Mouse (Mus musculus) WW6 (cell line): ENCODE measurements at regions not wholly inside any gene's neighbourhood (a gene's known extent, or its start where the extent isn't known, plus 50 kb on each side); places are given as distances from the start of the nearest gene placed in this dataset.
A peak's percentile ranks its signal among the peaks of the same experiment; 100 is the strongest.

ENCODE experiments used
- DNase-seq: peaks from one replicate; pipeline ENCODE4 v3.0.0-alpha.2; 2013; ENCODE audit warnings: low read depth, low spot score

DNA sequence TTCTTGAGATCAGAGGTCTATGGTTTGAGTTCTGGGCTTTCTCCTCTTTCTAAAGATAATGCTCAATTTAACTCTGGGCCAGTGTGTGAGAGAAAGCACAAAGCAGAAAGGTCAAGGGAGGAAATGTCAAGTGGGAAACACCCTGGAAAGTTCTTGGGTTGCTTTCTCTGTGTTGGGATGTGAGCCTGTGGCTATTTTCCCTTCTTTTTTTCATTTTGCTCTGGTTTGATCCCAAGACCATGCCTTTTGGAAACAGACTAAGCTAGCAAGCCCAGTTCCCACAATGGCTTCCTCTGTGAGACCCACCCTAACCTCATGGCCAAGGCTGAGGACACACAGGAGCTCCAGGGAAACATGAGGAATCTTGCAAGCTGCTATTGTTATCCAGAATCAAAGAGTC, 216.4 kb upstream of the F930015N05Rik start:
- no peak for DNase-seq

DNA sequence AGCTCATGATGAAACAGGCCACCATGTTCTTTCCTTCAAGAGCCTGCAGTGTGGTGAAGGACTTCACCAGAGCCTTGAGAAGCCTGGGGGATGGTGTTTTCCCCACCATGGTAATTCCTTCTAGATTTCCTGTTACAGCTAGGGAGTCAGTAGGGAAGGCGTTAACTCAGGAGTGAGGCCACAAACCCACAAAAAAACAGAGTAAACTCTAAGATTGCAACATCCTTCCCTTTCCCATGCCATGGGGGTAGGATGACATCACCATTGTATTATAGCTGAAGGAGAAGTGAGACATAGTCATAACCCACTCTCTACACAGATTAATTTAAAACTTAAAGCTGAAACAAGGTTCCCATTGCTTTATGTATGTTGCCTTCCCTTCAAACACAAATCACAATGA, 218.7 kb upstream of the F930015N05Rik start:
- DNase-seq: no peak

DNA sequence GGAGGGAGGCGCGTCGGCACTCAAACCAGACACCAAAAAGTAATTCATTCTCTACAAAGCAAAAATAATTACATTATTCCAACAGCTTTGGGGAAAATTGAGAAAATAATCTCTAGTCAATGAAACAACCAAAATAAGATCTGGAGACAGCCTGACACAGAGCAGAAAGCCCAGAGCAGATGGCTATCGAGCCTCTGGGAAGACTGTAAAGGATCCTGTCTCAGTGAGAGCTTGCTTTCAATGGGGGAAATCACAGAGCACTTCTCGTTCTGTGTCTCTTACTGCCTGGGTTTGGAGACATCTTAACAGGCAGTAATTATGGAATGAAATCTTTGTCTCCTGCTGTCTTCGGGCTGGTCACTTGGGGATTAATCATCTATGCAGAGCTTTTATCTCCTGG, 226.7 kb upstream of the F930015N05Rik start:
- no peak for DNase-seq

DNA sequence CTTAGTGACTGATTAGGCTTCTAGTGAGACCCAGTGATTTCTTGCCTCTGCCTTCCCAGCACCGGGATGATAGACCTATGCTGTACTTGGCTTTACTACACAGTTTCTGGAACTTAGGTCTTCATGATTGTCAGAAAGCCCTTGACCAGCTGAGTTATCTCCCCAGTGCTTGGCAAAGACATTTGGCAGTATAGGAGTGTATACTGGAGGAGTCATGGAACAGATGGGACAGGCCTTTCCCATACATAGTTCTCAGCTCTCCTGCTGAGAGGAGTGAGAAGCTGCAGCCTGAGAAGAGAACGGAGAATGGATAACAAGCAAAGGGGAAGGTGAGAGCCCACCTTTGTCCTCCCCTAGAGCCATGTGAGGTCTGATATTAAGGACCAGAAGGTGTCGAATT, 230.6 kb upstream of the F930015N05Rik start:
- DNase-seq: no peak

DNA sequence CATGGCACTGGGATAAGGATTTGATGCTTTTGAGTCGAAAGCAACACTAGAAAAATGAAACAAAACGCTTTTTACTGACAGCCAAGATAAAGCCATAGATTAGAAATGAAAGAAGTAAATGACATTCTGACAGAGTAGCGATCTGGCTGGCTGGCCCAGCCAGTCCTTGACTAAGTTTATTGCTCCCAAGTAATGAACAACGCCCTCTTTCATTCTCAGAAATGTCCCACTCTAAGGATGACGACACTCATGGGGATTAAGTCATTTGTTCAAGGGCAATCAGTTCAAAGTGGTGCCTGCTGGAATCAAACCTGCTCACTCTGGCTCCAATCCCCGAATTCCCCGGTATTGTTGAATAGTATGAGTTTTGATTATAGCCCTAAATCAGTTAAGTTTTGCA, 231.1 kb upstream of the F930015N05Rik start:
- DNase-seq: peak; percentile 20

DNA sequence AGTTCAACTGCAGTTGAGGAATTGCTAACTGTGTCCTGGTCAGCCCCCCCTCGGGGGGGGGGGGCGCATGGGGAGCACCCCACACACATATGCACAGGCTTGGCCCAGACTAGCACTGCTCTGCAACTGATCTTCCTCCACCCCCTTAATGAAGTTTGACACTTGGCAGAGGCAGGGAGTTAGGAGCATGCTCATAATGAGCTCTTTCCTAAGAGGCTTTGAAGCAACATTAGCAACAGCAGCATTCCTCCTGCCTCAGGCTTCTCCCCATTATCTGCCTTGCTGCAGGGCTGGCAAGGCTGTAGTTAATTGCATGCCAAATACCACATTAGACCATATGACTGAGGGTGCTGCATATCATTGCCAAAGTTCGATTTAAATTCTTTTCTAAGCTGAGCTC, 235.4 kb upstream of the F930015N05Rik start:
- DNase-seq: no peak

DNA sequence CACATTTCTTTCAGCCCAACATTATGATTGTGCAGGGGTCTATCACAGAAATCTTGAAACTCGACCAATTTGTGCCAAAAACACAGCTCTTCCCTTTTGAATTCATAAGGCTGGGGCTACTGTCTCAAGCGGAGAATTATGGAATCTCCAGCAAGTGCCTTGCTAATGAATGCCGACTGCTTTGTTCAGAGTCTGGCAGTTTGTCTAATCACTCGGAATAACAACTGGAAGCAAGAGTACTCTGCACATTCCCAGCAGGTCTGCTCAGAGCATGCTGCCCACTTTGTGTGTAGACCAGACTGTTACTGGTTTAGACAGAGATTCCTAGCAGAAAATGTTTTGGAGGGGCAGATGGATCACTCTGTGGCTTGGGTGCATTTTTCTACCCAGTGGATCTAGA, 237.1 kb upstream of the F930015N05Rik start:
- DNase-seq: no peak

DNA sequence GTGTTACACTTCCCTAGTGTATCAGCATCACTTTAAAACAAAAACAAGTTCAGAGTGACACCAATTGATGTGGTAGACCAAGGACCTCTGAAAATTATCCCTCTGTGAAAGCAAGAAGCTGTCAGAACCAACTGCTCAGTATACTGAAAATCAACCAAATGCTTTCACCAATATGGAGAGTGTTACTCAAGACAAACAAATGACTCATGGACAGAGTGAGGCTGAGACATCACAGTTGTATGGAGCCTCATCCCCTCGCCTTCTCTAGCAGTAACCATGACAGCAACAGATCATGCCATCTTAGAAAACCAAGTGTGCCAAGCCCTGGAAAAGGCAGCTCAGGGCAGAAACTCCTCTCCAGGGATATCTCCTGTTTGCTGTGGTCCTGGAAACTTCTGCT, 267.3 kb upstream of the F930015N05Rik start:
- DNase-seq: no peak

DNA sequence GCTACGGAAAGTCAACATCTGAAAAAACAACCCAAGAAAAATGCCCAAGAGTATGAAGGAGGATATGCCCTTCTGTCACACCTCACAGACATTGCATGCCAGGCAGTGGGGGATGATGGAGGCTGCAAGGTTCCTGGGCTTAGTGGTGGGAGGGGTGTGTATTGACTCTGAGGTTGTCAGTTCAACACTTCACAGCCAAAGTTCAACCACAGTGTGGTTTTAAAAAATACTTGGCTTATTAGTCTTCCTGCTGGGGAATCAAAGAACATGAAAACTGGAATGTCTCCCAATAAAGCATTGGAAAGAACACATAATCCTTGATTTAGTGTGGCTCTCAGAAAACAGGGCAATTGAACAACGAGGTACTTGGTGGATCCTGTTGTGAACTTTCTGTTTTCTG, 267.0 kb upstream of the Elac2 start:
- DNase-seq: no peak

DNA sequence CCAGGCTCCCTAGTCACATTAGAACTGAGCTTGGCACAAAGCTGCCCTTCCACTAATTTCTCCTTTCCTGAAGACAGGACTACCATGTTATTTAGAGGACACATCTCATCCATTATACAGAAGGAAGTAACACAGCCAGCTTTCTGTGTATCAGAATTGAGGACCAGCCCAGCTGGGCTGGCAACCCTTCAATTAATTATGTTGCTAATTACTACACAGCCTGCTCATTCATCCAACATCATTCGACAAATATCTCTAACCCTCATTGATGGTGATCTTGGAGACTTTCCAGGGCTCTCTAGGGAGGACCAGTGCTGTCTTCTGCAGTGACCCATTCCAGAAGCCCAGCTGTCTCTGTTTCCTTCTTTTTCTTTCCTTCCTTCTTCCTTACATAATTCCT, 263.7 kb upstream of the Elac2 start:
- no peak for DNase-seq

DNA sequence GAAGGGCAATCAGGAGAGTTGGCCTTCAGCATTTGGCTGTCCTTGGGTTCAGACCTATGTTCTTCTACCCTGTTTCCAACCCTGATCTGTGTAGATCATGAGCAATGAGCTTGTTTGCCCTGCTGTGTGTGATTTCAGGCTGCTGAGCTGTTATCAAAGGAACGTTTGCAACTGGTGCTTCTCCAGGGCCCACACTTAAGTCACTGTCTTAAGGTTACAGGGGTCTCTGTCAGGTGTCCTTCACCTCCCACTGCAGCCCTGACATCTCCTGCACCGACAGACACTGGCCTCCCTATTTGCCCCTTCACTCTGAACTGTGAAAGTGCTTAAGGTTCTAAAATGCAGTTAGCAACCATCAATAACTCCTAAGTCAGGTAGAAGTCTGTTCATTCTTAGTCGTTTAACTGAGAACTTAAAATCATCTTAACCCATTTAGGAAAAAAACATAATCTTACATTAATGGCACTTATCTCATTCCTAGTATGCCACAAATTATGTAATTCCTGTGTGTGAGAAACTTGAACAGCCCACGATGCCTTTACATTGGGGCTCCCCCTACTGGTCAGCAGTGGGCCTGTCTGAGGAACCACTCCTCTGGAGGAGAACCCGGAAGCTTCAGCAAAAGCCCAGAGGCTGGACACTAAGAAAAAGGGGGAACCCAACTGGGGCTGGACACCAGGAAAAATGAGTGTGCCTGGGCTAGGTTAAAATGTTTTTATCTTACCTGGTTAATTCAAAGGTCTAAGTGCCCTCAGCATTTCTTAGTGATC, 260.3 kb upstream of the Elac2 start:
- DNase-seq: peak; percentile 40

DNA sequence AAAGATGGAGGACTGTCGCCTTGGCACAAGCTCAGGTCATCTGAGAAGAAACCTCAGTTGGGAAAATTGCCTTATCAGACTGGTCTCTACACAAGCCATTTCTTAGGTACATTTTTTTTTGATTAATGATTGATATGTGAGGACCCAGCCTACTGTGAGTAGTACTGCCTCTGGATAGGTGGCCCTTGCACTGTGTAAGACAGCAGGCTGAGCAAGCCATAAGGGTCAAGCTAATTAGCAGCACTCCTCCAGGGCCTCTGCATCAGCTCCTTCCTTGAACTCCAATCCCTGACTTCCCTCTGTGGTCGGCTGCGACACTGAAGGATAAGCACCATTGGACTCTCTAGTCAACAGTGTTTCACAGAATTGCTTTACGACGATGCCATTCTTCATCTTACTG, 252.6 kb upstream of the Elac2 start:
- no peak for DNase-seq

DNA sequence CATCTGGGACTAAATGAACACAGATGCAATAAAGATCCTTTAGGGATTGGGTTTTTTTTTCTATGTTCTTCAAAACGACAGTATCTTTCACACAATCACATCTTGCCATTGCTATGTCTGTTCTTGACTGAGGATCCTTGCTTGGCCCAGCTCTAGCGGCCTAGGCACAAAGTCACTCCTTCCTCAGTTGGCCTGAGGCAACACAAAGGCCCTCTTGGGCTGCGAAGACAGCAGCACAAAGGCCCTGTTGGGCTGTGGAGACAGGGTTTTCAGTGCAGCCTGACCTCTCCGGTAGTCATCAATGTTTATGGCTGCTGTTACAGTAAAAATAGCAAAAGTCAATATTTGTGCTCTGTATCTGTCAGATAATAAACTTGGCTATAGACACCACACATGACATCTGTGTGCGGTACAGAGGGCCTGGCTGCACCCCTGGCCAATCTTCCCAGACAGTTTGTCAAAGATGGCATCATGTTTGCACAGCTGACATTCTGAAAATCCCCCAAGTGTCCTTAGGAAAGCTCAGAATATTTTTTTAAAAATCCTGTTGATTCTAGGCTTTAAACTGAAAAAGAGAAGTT, 250.9 kb upstream of the Elac2 start:
- DNase-seq: no peak

DNA sequence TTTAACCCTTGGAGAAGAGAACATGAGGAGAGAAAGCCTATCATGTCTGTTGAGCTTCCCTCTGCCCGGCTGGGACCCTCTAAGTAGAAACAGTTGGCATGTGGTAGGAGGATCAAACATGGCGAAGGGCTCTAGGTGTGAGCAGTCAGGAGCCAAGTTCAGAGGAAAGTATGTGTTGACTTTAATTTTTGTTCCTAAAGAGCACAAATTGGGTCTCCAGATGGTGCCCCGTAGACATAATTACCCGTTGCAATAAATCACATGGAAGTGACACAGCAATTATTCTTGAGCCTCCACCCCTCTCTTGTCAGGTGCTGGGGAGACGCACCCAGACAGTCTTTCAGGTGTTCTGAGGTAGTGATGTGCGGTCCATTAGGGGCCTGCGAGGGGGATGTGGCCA, 239.9 kb upstream of the Elac2 start:
- DNase-seq: no peak

DNA sequence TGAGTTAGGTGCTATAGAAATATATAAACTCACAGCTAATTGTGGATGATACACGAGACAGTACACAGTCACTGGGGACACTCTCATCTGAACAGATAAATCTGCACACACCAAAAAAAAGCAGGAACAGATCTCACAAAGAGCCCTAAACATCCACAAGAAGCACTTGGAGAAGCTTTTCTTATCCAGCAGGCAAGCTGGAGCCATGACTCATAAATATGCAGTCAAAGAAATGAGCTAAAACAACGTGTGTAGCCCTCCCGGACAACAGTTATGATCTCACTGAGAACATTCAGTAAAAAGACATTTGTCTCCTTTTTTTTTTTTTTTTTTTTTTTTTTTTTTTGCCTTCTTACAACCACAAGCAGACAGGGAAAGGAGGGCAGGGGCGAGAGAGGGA, 235.1 kb upstream of the Elac2 start:
- DNase-seq: no peak

DNA sequence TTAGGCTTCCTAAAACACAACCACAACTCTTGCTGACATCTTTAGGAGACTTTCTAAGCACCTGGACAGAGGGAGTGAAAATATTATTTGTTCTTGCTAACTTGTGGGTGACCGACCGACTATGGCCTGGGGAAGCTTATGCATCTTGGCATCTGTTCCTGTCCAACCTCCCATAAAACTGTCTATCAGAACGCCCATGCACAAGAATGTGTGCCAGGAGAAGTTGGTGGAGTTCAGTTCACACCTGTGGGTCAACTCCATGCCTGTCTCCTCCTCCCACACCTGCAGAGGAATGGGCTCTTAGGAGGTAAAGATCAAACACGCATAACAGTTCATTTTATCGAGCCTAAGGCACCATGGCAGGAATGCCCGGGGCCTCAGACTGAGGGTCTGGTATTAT, 232.7 kb upstream of the Elac2 start:
- no peak for DNase-seq

DNA sequence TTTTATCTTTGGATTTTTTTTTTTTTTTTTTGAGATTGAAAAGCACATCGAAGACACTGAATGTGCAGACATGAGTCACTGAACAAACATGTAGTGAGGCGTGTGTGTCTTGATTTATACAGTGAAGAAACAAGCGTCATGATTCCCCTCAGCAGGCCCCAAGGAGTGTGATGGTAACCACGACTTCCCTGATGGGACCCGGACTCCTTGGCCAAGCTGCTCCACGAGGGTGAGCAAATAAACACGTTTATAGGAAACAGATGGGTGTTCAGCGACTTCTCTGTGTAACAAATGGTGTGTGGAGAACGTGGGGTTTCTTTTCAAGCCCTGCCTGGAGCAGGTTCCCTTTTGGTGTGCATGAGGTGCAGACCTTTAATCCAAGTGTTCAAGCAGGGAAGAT, 228.9 kb upstream of the Elac2 start:
- DNase-seq: no peak

DNA sequence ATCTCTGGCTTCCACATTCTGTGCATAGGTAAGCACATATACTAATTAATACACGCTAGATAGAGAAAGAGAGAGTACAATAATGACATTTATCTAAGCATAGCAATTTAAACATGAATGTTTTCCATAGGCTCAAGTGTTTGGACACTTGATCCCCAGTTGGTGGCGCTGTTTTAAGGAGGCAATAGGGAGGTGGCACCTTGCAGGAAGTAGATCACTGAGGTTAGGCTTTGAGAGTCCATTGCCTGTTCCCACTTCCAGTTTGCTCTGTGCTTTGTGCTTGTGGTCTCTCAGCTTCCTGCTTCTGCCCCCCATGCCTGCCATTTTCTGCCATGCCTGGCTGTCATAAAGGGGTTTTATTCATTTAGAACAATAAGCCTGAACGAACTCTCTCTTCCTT, 226.5 kb upstream of the Elac2 start:
- peak; percentile 9 for DNase-seq

DNA sequence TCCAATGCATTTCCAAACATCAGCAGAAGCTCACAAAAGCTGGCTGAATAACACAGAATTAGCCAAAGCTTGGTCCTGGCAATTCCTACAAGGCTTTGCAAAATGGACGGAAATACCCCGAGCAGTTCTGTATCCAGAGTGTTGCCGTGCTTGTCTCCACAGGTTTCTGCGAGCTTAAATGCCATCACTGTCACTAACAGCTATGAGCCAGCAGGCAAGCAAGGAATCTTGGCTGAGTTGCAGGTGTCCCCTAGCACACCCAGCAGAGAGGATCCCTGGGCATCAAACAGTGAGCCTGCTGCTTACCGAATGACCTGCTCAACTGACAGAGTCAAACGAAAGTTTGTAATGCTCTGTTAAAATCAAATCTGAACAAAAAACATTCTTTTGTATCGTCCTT, 226.0 kb upstream of the Elac2 start:
- no peak for DNase-seq

DNA sequence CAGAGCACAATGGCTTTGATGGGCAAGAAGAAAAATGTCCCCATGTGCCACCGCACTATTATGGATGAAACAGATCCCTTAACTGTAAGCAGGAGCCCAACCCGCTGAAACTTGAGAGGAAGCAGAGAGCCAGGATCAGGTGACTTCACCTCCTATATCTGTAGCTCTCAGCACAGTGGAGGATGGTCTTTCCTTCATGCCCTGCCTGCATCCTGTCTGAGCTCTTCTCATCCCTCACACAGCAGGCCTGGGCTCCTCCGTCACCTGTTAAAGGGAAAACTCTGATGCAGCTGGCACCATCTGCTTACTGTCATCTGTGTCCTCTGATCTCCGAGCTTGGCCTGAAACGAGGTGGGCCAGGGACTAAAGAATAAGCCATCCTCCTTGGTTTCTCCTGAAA, 224.8 kb upstream of the Elac2 start:
- no peak for DNase-seq

DNA sequence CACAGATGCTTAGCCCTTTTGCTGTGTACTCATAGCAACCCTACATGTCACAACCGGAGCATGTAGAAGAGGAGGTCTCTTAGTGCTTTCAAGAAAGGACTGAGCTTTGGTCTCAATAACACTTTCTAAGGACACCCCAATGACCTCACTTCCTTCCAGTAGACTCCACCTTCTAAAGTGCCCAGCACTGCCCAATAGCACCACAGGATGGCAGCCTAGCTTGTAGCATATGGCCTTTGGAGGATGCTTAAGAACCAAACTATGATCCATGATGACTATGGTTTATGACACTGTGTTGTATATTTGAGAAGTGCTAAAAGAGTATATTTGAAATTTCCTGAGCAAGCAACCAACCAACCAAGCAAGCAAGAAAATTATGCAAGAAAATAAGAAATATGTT, 223.3 kb upstream of the Elac2 start:
- no peak for DNase-seq

DNA sequence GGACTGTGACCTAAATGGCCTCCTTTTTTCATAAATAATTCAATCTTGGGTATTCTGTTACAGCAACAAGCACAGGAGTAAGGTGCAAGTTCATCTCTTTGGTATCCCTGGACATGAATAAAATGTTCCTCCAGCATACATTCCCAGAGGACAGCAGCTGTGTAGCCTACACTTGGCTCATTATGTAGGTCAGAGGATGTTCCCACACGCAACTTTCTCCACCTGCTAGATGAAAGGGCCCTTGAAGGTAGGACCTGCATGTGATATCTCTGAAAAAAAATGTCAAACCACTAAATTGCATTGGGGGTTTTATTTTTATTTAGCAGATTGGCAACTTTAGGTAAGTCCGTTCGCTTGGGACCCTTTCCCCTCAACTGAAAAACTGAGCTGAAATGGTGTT, 218.2 kb upstream of the Elac2 start:
- no peak for DNase-seq

DNA sequence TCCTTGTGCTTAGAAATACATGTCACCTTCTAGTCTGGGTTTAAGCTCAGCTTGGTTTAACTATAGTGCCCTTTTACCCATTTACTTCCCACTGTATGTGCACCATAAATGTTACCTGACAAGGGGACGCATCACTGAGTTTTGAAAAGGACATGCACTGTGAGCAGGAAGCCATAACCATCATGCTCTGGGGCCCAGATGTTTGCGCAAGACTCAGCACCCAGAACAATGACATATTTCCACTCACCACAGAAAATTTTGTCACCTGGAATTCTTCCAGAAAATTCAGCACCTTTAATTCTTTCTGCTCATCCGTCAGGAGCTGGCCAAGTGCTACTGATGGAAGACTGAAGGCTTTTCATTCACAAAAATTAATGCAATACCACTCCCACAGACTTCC, 216.1 kb upstream of the Elac2 start:
- DNase-seq: no peak

DNA sequence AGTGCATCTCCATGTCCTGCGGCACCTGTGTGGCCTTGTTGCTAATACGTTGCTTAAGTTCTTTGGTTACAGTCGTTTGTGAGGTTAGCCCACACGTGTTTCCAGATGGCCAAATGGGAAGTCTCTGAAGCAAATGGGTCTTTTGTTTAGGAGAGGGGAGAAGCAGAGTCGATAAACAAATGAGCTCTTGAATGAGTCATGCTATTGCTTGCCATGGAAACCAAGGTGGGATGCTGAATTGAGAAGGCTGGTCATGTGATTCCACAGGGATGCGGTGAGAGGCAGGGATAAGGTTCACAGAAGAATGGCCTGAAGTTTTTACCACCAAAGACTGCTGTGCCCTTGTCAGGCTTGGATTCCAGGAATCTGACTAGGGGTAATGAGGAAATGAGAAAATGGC, 214.8 kb upstream of the Elac2 start:
- no peak for DNase-seq
